Mouse (Mus musculus): ENCODE data around the gene Pfkfb4.

Pfkfb4 gene

GRCm38 (mm10) chr9:109056916-109057315 is 65.3 kb downstream of the Pfkfb4 start:
- DNase-seq (ENCODE audit: low read depth, low spot score), result no peak

DNA sequence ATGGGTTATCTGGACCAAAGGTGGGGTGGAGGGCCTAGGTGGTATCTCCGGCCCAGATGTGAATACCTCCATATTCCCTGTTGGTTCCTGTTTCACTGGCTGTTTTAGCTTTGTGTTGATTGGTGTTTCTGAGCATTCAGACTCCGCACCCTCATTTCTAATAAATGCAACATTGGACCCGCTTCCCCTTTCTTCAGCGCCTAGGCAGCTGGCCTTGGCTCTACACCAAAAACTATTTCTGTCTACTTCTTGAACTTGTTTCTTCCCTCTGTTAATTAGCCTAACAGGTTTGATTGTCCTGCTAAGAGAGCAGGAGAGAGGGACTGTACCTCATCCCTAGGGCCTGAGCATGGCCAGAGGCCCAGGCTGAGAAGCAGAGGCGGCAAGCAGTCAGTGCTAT is 66.0 kb downstream of the Pfkfb4 start:
- no peak for DNase-seq (ENCODE audit: low read depth, low spot score)

DNA sequence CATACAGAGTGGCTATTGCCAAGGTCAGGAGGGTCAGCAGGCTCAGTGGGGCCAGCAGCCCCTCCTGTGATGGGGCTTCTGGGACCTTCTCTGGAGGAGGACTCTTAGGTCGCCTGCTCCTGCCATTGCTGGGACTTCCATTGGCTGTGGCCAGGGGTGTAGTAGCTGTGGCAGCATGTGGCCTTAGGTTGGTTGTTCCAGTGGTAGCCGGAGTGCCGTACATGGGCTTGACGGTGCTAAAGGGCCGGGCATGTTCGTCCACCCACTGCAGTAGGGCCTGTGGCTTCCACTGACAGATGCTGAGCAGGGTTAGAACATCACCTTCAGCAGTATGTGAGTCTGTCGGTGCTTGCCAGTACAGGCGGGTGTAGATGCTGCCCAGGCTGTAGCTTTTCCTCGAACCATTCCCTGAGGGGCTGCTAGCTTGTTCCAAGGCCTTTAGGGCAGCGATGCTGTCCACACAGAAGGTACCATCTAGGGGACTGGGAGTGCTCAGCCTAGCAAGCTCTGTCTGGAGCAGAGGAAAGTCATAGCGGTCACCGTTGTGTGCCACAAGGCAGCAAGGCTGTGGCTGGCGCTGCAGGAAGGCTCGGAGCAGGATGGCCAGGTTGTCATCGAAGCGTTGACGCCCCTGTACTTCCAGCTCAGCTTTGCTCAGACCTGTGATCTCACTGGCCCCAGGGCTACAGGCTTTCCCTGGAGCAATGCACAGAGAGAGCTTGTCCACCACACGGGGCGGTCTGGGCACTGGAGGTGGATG is 66.6 kb downstream of the Pfkfb4 start:
- no peak for DNase-seq (ENCODE audit: low read depth, low spot score)

DNA sequence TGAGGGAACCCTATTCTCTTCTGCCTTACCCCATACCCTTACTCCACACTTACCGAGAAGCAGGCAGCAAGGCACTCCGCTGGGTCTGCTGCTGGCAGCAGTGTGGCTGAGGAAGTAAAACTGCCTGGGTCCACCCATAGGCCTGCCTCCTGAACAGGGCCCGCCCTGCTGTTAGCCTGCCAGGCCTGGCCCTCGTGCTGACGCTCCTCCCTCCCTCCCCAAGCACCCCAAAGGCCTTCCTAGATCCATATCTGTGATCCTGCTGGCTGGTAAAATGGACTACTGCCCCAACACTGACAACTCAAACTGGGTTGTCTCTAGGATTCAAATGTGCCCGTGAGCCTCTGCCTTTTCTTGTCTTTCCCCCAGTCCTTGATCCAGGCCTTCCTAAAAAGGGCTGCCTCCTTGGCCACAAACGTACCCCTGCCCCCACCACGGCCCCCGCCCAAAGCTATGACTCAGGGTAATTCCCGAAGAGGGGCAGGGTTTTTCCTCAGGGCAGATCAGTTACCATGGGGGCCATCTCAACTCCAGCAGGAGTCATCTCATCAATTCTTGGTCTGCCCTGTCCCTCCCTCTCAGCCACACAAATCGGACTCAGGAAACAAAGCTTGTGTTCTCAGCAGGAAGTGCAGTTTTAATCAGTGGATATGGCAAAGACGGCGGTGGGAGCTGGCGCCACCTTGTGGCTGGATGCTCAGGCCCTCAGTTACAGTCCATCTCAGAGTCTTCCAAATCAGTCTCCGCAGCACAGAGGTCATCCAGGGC is 67.7 kb downstream of the Pfkfb4 start, which contains the start of gene Trex1:
TSS of gene Trex1 (minus strand) at position 599 of the 768 bp plus-strand sequence.
- peak; percentile 93 for DNase-seq (ENCODE audit: low read depth, low spot score)

GRCm38 (mm10) chr9:109060184-109060897 is 68.8 kb downstream of the Pfkfb4 start:
- DNase-seq (ENCODE audit: low read depth, low spot score), result no peak

GRCm38 (mm10) chr9:109060898-109061295 is 69.3 kb downstream of the Pfkfb4 start:
- DNase-seq (ENCODE audit: low read depth, low spot score), result no peak

- no peak for DNase-seq (ENCODE audit: low read depth, low spot score)
Observed at GRCm38 (mm10) chr9:109068095-109068735, 76.6 kb downstream of the Pfkfb4 start.

DNA sequence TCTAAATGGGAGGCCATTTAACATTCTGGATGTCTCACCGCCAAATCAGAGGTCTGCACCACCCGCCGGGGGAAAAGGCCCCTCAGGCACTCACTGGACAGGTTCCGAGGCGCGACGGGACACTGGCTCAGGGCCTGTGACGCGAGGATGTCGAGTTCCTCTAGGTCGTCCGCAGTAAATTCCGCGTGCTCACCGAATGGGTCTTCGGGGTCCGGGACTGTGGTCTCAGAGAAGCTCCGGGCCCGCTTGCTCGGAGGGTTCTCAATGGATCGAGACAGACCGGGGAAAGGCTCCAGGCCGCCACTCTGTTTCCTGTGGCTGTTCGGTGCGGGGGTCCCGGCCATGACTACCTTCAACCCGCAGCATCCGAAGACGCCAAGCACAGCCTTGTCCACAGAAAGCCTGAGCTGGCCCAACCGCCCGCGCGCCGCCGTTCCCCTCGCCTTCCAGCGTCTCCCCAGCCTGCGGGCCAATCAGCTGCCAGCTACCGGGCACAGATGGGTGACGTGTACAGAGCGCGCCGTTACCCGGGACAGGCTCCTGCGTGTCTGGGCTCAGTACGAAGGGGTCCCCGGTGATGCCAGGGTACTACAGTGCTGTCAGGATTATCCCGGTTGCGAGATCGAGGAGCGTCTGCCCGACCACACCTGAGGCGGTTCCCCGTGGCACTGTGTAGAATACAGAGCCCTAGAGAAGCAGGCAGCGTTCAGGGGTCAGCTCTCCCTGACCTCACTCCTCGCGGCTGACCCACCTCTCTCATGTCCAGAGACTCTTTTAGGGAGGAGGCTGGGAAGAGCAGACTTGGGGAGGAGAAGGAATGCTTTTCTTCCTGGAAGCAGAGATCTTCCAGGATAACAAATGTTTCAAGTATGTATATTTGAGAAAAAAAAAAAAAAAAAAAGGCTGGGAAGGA is 82.3 kb downstream of the Pfkfb4 start, which contains the start of gene Atrip:
TSS of gene Atrip (minus strand) at position 464 of the 913 bp plus-strand sequence.
- DNase-seq (ENCODE audit: low read depth, low spot score), result peak; percentile 86

DNA sequence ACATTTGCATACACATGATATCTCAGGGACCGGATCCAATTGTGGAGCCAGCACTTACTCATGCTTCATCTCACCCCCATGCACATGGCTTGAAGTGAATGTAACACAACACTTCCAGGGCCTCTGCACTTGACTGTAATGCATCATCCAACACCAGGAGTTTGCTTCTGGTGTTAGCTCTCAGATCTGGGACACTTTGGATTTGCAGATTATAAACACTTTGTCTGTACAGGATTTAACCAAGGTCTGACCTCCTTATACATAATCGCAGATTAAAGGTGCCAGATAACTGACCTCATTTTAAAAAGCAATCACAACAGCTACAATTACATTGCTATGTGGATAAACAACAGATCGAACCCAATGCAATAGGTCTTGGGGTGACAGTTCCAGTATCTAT is 88.9 kb downstream of the Pfkfb4 start:
- DNase-seq (ENCODE audit: low read depth, low spot score), result no peak

DNA sequence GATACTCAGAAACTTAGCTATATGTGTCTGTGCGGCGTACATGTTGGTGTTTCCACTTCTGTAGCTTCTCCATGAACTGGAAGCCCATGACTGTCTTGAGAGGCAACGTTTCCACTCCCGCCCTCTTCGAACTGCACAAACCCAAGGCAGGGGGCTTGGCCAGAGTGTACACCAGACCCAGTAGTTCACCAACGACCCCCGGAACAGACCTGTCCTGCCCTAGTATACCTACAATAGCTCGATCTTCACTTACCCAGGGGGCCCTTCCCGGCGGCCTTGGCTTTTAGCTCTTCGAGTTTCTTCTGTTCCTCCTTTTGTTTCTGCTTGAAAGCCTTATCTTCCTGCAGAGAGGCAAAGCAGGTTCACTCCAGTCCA is 90.2 kb downstream of the Pfkfb4 start:
- no peak for DNase-seq (ENCODE audit: low read depth, low spot score)

Data from 3T3-L1 (cell line).